Comparison of ENCODE assay signal across 8 mouse cellular contexts in the genomic region with DNA sequence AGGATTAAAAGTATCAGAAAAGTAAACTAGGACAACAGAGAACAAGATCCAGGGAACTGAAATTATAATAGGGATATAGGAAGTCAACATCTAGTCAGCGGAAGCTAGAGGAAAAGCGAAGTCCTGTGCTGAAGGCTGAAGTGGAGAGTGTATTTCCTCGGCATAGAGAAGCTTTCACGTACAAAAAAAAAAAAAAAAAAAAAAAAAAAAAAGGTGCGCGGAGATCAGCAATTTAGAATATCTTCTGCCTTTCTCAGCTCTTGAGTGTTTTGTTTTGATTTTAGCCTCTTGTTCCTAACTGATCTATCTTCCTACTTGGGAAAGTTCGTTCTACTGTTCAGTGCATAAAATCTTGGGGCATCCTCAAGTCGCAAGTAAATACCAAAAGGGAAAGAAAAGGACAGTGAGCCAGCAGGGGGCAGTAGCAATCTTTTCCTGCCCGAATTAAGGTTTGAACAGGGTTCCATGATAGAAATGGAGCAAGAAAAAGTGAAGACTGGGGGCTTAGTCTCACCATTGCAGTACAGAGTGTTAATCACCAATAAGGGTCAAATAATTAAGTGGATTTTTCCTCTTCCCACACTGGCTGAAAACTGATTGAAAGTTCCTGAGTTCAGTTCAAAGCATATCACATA. TPM values are rescaled to one million over a fixed set of nuclear protein-coding genes. Genes with fewer than 3 reads are reported as not detected.
DNase-seq lines count a peak whose midpoint lies in the region; ATAC-seq lines count a peak whose summit lies in the region.

No protein-coding gene starts in this region.

- WGBS in heart, embryonic 13.5 days: 10% methylated on average over 9 of the region's 9 CpGs
- WGBS in embryonic facial prominence, embryonic 10.5 days: 18% methylated on average over 9 of the region's 9 CpGs
- 17% methylated on average over 9 of the region's 9 CpGs for WGBS in hindbrain, embryonic 14.5 days

- ATAC-seq in heart, embryonic 13.5 days (ENCODE audit: extremely low read depth, insufficient number of reproducible peaks, low FRiP score, low TSS enrichment): no peak
- no peak; the same call in 1 of the 2 replicates for ATAC-seq in hindbrain, embryonic 14.5 days (ENCODE audit: low FRiP score)

- intact Hi-C loops in heart, postnatal 10 days (cut with DNase I): no loop called here
- intact Hi-C loops in left cerebral cortex, postnatal 36 days (cut with DNase I): loop anchor here (1.0 to 10.0 kb wide), 3 partner anchors 133 to 817 kb away; no protein-coding TSS in a partner anchor

- H3K4me1 ChIP-seq in heart, embryonic 13.5 days: no peaks in the 10 kb centered on the region
- no peaks in the 10 kb centered on the region for H3K4me1 ChIP-seq in embryonic facial prominence, embryonic 10.5 days
- H3K4me1 ChIP-seq in hindbrain, embryonic 14.5 days (replicated peaks; ENCODE audit: control insufficient read depth, insufficient read depth, low read length): no peaks in the 10 kb centered on the region

- H3K4me2 ChIP-seq in heart, embryonic 13.5 days: peak overlapping the region; percentile 67
- peak overlapping the region; percentile 57 for H3K4me2 ChIP-seq in hindbrain, embryonic 14.5 days (replicated peaks)

- no peaks in the 10 kb centered on the region for H3K27me3 ChIP-seq in heart, embryonic 13.5 days (replicated peaks)
- peaks cover 14% of the 10 kb centered on the region for H3K27me3 ChIP-seq in embryonic facial prominence, embryonic 10.5 days (replicated peaks; ENCODE audit: low read depth, poor library complexity, severe bottlenecking)
- no peaks in the 10 kb centered on the region for H3K27me3 ChIP-seq in hindbrain, embryonic 14.5 days (ENCODE audit: control insufficient read depth, insufficient read depth, low read length)

- no peak overlapping the region for H3K9ac ChIP-seq in heart, embryonic 13.5 days
- H3K9ac ChIP-seq in hindbrain, embryonic 14.5 days: peak overlapping the region; percentile 62; the same call in 1 of the 2 replicates

- peak overlapping the region; percentile 35 for H3K4me3 ChIP-seq in heart, embryonic 13.5 days
- H3K4me3 ChIP-seq in embryonic facial prominence, embryonic 10.5 days: peak overlapping the region; percentile 31
- H3K4me3 ChIP-seq in hindbrain, embryonic 14.5 days (replicated peaks; ENCODE audit: low read length): peak overlapping the region; percentile 30

- H3K36me3 ChIP-seq in heart, embryonic 13.5 days: no peaks in the 10 kb centered on the region
- H3K36me3 ChIP-seq in embryonic facial prominence, embryonic 10.5 days (replicated peaks): no peaks in the 10 kb centered on the region
- H3K36me3 ChIP-seq in hindbrain, embryonic 14.5 days (replicated peaks; ENCODE audit: control insufficient read depth, insufficient read depth): no peaks in the 10 kb centered on the region

- H3K9me3 ChIP-seq in heart, embryonic 13.5 days: no peaks in the 10 kb centered on the region
- H3K9me3 ChIP-seq in embryonic facial prominence, embryonic 10.5 days: no peaks in the 10 kb centered on the region
- H3K9me3 ChIP-seq in hindbrain, embryonic 14.5 days (ENCODE audit: control insufficient read depth, low read length): no peaks in the 10 kb centered on the region

- no peak for DNase-seq in heart, postnatal 10 days
- DNase-seq in adrenal gland, adult (ENCODE audit: inconsistent age in 2 of 2, low spot score in 1 of 2): peak; percentile 8 to 73
- DNase-seq in embryonic facial prominence, embryonic 10.5 days (ENCODE audit: low spot score): peak; percentile 39
- peak; percentile 73 for DNase-seq in hindbrain, embryonic 14.5 days (ENCODE audit: low spot score)
- DNase-seq in left cerebral cortex, postnatal 36 days (ENCODE audit: low spot score in 2 of 2): peak; percentile 13 to 34
- DNase-seq in retina, postnatal 7 days (ENCODE audit: low read depth, low spot score): peak; percentile 5
- no peak for DNase-seq in natural killer cell, adult 2 months (ENCODE audit: low spot score in 2 of 2)

- no peak overlapping the region for H3K27ac ChIP-seq in heart, embryonic 13.5 days (replicated peaks)
- H3K27ac ChIP-seq in embryonic facial prominence, embryonic 10.5 days (replicated peaks): no peak overlapping the region
- no peak overlapping the region; the same call in 1 of the 2 replicates for H3K27ac ChIP-seq in hindbrain, embryonic 14.5 days

RNA-seq across cellular contexts. Expression of a gene that starts 0.6 kb away (rescaled TPM):
- not detected in 2 replicates for polyA plus RNA-seq in heart, embryonic 13.5 days (2015; fragmentation: Nextera tagmentation; extraction: Ambion mirVana)
- total RNA-seq in heart, postnatal 10 days (2021): not detected
- 0.05 and 0.09 TPM in 2 replicates for polyA plus RNA-seq in embryonic facial prominence, embryonic 10.5 days (2016; fragmentation: Nextera tagmentation; extraction: Ambion mirVana)
- 11.6 and 12.4 TPM in 2 replicates for polyA plus RNA-seq in hindbrain, embryonic 14.5 days (2014; fragmentation: Nextera tagmentation; extraction: Ambion mirVana)
- total RNA-seq in left cerebral cortex, postnatal 36 days (2021): 10 to 100 TPM; 11.6 to 14.5 TPM

Comparison
In these comparisons a context has a peak if more than half of its experiments do, and no peak if none do; other contexts are left out.
1. DNase-seq: peak in adrenal gland, adult (2 of 2), embryonic facial prominence, embryonic 10.5 days (single experiment), hindbrain, embryonic 14.5 days (single experiment), left cerebral cortex, postnatal 36 days (2 of 2) and retina, postnatal 7 days (single experiment); none in heart, postnatal 10 days (0 of 2) and natural killer cell, adult 2 months (0 of 2).
2. RNA of a gene that starts 0.6 kb away (polyA plus RNA-seq): 11.6 to 12.4 TPM in hindbrain, embryonic 14.5 days; 0.05 to 0.09 TPM in embryonic facial prominence, embryonic 10.5 days and not detected in heart, embryonic 13.5 days; every median in the first group is over 10 times any median in the second.
3. Peak in every context shown above with its lines, with median percentiles within 50 percentile points of each other: H3K4me3 ChIP-seq.